Mouse (Mus musculus) lung, postnatal 0 days (tissue): ENCODE results near the gene Sh3rf1. TPM values are rescaled to one million over a fixed set of nuclear protein-coding genes. Genes with fewer than 3 reads are reported as not detected.

Experiments used
- ATAC-seq: fragments of 200-750 bp; cut with Nextera tagmentation; 2 replicates; pipeline ENCODE4 v1.8.0; 2017; ENCODE audit warnings: moderate library complexity
- DNase-seq: peaks from one replicate; pipeline ENCODE4 v3.0.0-alpha.2; 2016; ENCODE audit warnings: low spot score
- H3K27ac ChIP-seq: fragments of 300-500 bp; sonication (generic); 2 replicates; pipeline ENCODE4 v1.5.1; 2014; ENCODE audit warnings: antibody characterized with exemption, mild to moderate bottlenecking, low read length, mixed read lengths
- H3K27me3 ChIP-seq: fragments of 300-500 bp; sonication (generic); replicated peaks from 2 replicates; pipeline ENCODE4 v1.6.1; 2014; ENCODE audit warnings: low read length, mixed read lengths; ENCODE audit not compliant: insufficient read depth
- H3K36me3 ChIP-seq: fragments of 300-500 bp; sonication (generic); 2 replicates; pipeline ENCODE4 v1.6.1; 2014; ENCODE audit warnings: low read length, mixed read lengths; ENCODE audit not compliant: insufficient read depth
- H3K4me1 ChIP-seq: fragments of 300-500 bp; sonication (generic); 2 replicates; pipeline ENCODE4 v1.6.1; 2014; ENCODE audit warnings: antibody characterized with exemption, low read depth, low read length, mixed read lengths; ENCODE audit not compliant: insufficient read depth
- H3K4me2 ChIP-seq: fragments of 300-500 bp; sonication (generic); replicated peaks from 2 replicates; pipeline ENCODE4 v1.6.1; 2014; ENCODE audit warnings: low read depth, mild to moderate bottlenecking, low read length, moderate library complexity, mixed read lengths
- H3K4me3 ChIP-seq: fragments of 300-500 bp; sonication (generic); 2 replicates; pipeline ENCODE4 v1.5.1; 2014; ENCODE audit warnings: low read depth, low read length
- H3K9ac ChIP-seq: fragments of 300-500 bp; sonication (generic); replicated peaks from 2 replicates; pipeline ENCODE4 v1.6.1; 2014; ENCODE audit warnings: low read depth, mild to moderate bottlenecking
- H3K9me3 ChIP-seq: fragments of 300-500 bp; sonication (generic); 2 replicates; pipeline ENCODE4 v1.6.1; 2016; ENCODE audit warnings: low read length, mixed read lengths
- CTCF ChIP-seq: IDR thresholded peaks from 2 replicates; pipeline ENCODE4 v1.5.1; 2016; ENCODE audit warnings: antibody characterized with exemption, mild to moderate bottlenecking
- EP300 ChIP-seq: IDR thresholded peaks from 2 replicates; pipeline ENCODE4 v1.6.1; 2016; ENCODE audit warnings: antibody characterized with exemption, mild to moderate bottlenecking, control low read depth
- WGBS: fragments of 180-500 bp; shearing (Covaris S2); extraction: QIAGEN DNeasy Blood & Tissue Kit; methylation state at CpG from one replicate; pipeline ENCODE4 v1.1.7; 2014; 5-methylcytosine and 5-hydroxymethylcytosine counted together
- polyA plus RNA-seq: library from polyadenylated mRNA; unstranded; fragments of >200 nt; fragmentation: Nextera tagmentation; extraction: Ambion mirVana; gene quantifications from 2 replicates; pipeline ENCODE4 v1.2.1, GENCODE M21; 2015

Gene Sh3rf1
- polyA plus RNA-seq, 1 experiment from 2014 or later, result 11.2 TPM

GRCm38 (mm10) chr8:61228678-61229077, 5.0 kb downstream of the Sh3rf1 start:
- no peaks in the 10 kb centered on the region for H3K36me3 ChIP-seq
- H3K27ac ChIP-seq, result no peak overlapping the region
- DNase-seq (no peak), ATAC-seq (no peak)
- H3K9me3 ChIP-seq, result no peaks in the 10 kb centered on the region
- no peak overlapping the region for H3K9ac ChIP-seq
- H3K4me3 ChIP-seq, result no peak overlapping the region
- TF ChIP-seq EP300, result no peak
- no peak for TF ChIP-seq CTCF
- H3K4me2 ChIP-seq, result peak overlapping the region; percentile 18
- no peaks in the 10 kb centered on the region for H3K27me3 ChIP-seq
- H3K4me1 ChIP-seq, result peaks cover 24% of the 10 kb centered on the region; the same call in 1 of the 2 replicates
- WGBS, result 48% methylated on average over 8 of the region's 8 CpGs

GRCm38 (mm10) chr8:61229511-61230195, 6.0 kb downstream of the Sh3rf1 start:
- Histone ChIP-seq H3K9ac (no peak overlapping the region), H3K27me3 (no peaks in the 10 kb centered on the region), H3K36me3 (no peaks in the 10 kb centered on the region), H3K27ac (no peak overlapping the region), H3K4me2 (no peak overlapping the region), H3K9me3 (no peaks in the 10 kb centered on the region), H3K4me3 (no peak overlapping the region), H3K4me1 (peaks cover 24% of the 10 kb centered on the region; the same call in 1 of the 2 replicates)
- WGBS, result 55% methylated on average over 12 of the region's 12 CpGs
- TF ChIP-seq EP300 (no peak), CTCF (no peak)
- DNase-seq (no peak), ATAC-seq (no peak; the same call in 1 of the 2 replicates)

GRCm38 (mm10) chr8:61230881-61231755, 7.4 kb downstream of the Sh3rf1 start:
- Histone ChIP-seq H3K9ac (no peak overlapping the region), H3K27ac (0 out of 2 replicates have a peak overlapping the region, but pooled peaks have one; percentile 14), H3K36me3 (no peaks in the 10 kb centered on the region), H3K9me3 (no peaks in the 10 kb centered on the region), H3K4me2 (no peak overlapping the region), H3K27me3 (no peaks in the 10 kb centered on the region), H3K4me3 (no peak overlapping the region), H3K4me1 (peaks cover 20% of the 10 kb centered on the region; the same call in 1 of the 2 replicates)
- 0 out of 2 replicates have a peak, but pooled peaks have one; percentile 6 for TF ChIP-seq EP300
- TF ChIP-seq CTCF, result no peak
- peak; percentile 60 for DNase-seq
- WGBS, result 69% methylated on average over 11 of the region's 11 CpGs
- peak; percentile 65 for ATAC-seq

GRCm38 (mm10) chr8:61235499-61235898, 11.8 kb downstream of the Sh3rf1 start:
- no peak overlapping the region for H3K4me2 ChIP-seq
- H3K4me1 ChIP-seq, result peaks cover 8% of the 10 kb centered on the region; the same call in 1 of the 2 replicates
- H3K9ac ChIP-seq, result no peak overlapping the region
- TF ChIP-seq CTCF (no peak), EP300 (no peak)
- H3K27me3 ChIP-seq, result no peaks in the 10 kb centered on the region
- ATAC-seq (no peak), DNase-seq (no peak)
- H3K4me3 ChIP-seq, result no peak overlapping the region
- 70% methylated on average over 5 of the region's 5 CpGs for WGBS
- H3K9me3 ChIP-seq, result no peaks in the 10 kb centered on the region
- H3K27ac ChIP-seq, result 0 out of 2 replicates have a peak overlapping the region, but pooled peaks have one; percentile 0
- H3K36me3 ChIP-seq, result no peaks in the 10 kb centered on the region

GRCm38 (mm10) chr8:61236506-61237268, 13.0 kb downstream of the Sh3rf1 start:
- DNase-seq (no peak), ATAC-seq (no peak)
- H3K4me3 ChIP-seq, result no peak overlapping the region
- no peaks in the 10 kb centered on the region for H3K27me3 ChIP-seq
- no peak overlapping the region for H3K4me2 ChIP-seq
- 47% methylated on average over 9 of the region's 9 CpGs for WGBS
- TF ChIP-seq CTCF (no peak), EP300 (no peak)
- no peak overlapping the region for H3K9ac ChIP-seq
- H3K4me1 ChIP-seq, result peaks cover 4% of the 10 kb centered on the region; the same call in 1 of the 2 replicates
- no peaks in the 10 kb centered on the region for H3K36me3 ChIP-seq
- H3K27ac ChIP-seq, result no peak overlapping the region
- no peaks in the 10 kb centered on the region for H3K9me3 ChIP-seq

GRCm38 (mm10) chr8:61239576-61239975, 15.9 kb downstream of the Sh3rf1 start:
- Histone ChIP-seq H3K9me3 (no peaks in the 10 kb centered on the region), H3K4me2 (no peak overlapping the region), H3K9ac (no peak overlapping the region), H3K4me3 (no peak overlapping the region), H3K36me3 (no peaks in the 10 kb centered on the region), H3K4me1 (no peaks in the 10 kb centered on the region; the same call in 1 of the 2 replicates), H3K27ac (no peak overlapping the region), H3K27me3 (no peaks in the 10 kb centered on the region)
- ATAC-seq (no peak), DNase-seq (no peak)
- 69% methylated on average over 2 of the region's 3 CpGs for WGBS
- TF ChIP-seq CTCF (no peak), EP300 (no peak)
